Mouse (Mus musculus) right cerebral cortex, postnatal 10 days (tissue): Measurements from ENCODE around the gene Dcaf4.

Source experiments
- DNase-seq, 2 experiments: peaks; one replicate each; pipeline ENCODE4 v3.0.0; 2021; ENCODE audit warnings: low spot score in 2 of 2

The Dcaf4 gene

DNA sequence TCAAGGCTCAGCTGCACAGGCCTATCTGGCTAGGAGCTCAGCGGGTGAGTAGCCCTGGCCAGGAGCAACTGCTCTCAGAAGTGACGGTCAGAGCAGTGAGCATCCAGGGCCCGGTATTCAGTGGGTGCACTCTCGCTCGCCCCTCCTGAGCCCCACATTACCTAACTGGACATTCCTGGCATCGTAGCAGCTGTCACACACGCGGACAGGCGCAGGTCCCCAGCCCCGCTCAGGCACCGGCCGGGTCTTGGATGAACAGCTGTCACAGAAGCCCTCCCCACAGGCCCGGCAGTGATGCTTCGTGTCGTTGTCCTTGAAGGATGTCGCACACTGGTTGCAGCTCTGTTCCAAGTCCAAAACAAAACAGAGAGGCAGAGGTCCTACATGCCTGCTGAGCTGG is 31.0 kb downstream of the Dcaf4 start:
- no peak for DNase-seq

DNA sequence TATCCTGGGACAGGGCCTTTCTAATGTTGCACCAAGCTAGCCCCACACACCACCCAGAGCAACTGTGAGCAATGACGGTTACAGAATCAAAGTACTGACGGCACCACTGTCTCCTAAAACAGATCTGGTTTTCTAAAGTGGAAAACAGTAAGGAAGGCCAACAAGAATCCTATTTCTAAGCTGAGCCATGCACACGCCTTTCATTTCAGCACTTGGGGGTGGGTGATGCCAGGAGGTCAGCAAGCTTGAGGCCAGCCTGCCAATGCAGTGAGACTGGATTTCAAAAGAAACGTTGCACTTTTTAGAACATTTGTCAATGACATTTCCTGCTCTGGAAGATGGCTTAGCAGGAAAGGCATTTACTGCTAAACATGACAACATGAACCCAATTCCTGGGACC is 33.5 kb downstream of the Dcaf4 start:
- no peak for DNase-seq

DNA sequence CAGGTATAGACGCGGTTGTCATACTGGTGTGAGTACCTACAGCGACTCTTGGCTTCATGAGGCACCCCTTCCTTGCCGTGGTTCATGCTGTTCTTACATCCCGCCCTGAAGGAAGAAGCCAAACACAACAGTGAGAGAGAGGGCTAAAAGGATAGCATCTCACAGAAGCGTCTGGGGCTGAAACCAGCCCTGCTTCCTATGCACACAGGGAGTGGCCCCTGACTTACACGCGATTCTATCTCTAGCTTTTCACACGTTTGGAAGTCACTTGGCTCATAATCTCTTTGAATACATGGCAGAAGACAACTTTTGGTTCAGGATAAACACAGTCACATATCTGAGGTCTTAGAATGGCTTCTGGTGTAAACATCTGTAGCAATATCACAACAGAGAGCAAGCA is 35.3 kb downstream of the Dcaf4 start:
- DNase-seq = no peak

DNA sequence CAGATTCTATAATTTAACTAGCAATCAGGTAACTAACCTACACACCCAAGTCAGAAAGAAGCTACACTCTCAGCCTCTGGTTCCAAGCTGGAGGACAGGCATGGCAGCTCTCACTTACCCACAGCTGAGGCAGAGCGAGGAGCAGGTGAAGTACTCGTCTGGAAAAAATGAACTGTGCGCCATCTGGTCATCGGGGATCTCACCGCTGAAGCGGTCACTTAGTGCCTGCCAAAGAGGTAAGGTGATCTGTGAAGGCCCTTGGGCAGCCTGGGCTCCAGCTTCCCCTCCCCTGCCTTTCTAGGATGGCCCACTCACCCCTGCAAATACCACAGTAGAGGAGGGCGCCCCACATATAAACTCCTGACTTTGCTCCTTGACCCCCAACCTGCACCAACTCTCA is 38.2 kb downstream of the Dcaf4 start:
- DNase-seq = no peak

DNA sequence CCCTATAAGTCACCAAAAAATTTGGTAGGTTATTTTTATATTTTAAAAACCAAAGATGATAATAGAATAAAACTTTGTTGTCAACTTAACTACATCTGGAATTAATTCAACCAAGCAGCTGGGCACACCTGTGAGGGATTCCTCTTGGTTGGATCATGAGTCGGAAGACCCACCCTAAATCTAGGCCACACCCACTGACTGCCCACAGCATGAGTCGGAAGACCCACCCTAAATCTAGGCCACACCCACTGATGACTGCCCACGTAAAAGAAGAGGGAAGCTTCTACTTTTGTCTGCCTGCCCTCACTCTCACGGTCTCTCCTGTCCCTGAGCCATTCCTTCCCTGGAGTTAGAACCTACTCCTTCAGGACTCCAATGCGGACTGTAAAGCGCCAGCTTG is 39.9 kb downstream of the Dcaf4 start:
- DNase-seq = no peak

DNA sequence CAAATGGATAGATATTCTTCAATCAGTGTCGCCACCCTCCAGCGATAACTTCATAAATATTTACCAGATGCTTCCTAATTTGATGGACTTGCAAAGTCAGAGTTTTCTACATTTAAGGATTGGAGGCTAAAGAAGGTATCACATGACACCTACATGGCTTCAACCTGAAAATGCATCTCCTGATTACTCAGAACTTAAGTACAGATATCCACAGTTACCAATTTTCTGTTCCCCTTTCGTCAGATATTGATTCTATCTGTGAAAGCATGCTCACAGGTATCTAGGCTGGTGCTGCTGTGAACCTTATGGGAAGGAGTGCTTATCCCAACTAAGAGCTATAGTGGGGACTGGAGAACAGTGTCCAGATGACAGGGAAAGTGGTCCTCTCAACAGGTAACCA is 42.3 kb downstream of the Dcaf4 start:
- DNase-seq = no peak

DNA sequence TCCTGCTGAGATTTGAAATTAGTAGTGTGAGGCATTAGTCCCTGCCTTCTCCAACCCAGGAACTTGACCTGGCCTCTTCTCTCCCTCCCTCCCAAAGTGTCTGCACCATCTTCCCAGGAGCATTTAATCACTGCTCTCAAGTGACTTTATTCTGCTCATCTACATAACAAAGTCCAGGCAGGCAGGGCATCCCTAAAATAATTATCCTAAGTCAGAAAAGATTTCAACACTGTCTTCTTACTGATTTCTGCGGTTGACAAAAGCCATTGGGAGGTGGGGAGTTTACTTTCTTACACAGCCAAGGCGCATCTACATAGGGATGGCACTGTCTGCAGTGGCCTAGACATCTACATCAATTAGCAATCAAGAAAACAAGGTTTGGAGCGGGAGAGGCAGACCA is 49.6 kb downstream of the Dcaf4 start:
- DNase-seq = no peak

DNA sequence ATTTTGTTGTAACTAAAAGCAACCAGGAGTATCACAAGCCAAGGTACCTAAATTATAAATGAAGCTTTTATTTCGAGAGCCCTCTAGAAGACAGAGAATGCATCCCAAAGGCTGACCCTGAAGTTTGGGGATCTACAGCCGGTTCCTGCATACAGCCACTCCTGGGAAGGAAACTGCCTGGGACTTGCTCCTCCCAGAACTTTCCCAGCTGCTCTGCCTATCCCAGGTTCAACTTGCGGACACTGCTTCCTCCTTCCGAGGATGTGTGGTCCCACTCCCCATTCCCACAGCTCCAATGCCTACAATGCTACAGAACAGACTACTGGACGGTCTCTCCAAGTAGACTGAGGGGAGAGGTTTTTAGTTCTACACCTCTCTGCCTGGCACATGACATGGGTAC is 52.5 kb downstream of the Dcaf4 start:
- no peak for DNase-seq

DNA sequence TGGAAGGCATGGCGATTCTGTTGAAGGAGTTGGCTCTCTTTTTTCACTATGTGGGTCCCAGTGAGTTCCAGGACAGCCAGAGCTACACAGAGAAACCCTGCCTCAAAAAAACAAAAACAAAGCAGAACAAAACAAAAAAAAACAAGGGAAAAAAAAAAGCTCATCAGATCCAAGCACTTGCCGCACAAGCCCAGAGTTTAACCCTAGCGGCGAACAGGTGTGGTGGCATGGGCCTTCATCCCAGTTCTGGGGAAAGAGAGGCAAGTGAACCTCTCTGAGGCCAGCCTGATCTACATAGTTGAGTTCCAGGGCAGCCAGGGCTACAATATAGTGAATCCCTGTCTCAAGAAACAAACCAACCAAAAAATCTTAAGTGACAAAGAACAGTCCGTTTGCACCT is 57.2 kb downstream of the Dcaf4 start:
- DNase-seq = no peak

DNA sequence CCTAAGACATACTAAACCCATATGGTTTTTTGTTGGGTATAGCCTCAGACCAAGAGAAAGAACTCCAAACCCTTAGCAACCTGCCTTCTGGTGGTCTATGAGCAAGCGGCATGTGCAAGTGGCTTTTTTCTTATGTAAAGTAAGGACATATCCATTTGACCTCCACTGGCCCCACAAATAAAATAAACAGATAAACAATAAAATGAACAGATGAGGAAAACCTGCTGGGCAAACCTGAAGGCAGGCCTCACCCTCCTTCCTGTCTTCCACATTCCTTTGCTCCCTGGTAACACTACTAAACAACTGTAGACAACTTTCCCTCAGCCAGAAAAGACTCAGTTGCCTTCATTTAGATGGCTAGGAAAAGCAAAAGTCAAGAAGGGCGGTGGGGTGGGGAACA is 58.1 kb downstream of the Dcaf4 start:
- DNase-seq = no peak

DNA sequence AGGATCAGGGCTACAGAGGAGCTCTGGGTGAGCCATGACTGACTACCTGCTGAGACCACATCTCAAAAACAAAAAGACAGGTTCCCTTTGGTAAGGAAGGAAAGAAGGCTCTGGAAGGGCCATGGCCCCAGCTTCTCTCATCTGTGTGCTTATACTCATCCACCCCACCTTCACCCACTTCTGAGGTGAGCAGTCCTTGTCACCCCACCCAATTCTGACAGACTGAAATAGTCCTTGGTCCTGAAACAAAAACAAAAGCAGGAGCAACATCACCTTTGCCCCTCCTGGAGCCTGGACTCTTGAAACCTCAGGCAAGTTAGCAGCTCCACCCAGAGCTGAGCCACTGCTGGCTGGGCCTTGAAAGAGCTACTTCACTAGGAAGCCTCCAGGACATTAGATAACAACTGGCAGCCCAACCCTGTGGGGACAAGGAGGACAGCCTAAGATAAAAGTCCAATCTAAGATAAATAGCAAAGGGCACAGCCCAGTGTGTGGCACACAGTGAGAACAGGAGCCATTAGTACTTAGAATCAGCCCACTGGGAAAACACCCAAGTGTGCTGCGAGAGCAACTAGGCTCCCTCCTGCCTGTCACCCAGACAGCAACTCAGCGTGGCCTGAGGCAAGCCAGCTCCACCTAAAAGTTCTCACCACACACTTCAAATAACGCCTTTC is 58.8 kb downstream of the Dcaf4 start:
- DNase-seq = no peak

DNA sequence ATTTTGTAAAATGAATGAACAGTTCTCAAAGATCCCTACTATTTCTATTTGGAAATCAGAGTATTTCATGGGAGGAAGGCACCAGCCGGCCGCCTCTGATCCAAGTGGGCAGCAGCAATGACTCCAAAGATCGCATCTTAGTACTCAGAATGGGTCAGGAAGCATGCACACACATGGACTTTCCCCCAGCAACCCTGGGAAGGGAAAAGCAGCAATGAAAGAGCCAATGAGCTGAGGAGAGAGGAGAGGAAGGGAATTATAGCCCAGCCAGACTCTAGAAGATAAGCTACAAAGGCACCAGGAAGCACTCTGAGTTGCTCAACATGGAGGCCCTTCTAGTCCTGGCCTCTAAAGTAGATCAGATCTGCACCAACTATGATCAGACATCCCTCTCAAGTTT is 60.0 kb downstream of the Dcaf4 start:
- no peak for DNase-seq

DNA sequence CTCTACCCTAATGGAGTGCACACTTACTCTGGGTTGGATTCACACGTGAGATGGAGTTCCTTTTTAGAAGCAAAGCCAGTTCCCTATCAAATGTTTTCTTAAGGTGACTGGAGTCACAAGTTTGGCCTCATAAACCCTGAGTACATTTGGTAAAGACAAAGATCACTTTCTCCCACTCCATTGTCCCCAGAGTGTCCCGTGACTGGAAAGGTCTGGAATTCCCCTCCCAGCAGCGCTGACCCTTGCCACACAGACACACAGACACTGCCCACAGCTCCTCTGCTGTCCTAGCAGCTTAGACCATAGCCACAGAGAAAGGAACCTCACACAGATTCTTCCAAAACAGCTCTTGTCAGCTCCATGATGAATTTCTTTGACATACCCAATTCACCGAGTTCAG is 61.8 kb downstream of the Dcaf4 start:
- DNase-seq = no peak

DNA sequence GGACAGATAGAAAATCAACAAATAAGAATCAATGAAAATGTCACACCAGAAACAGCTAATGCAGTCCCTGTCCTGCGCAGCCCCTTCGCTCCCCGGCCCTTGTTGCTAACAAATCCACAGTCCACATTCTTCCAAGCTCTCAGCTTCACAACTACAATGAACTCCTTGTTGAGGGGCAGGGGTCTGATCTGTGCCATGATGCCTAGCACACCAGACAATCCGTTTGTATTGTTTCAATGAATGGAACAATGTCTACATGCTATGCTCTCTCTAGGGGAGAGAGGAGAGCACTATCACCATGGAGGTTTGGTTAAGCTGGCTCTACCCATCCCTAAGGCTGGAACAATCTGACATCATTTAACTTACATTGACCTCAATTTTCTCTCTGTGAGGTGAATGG is 62.5 kb downstream of the Dcaf4 start:
- no peak for DNase-seq

DNA sequence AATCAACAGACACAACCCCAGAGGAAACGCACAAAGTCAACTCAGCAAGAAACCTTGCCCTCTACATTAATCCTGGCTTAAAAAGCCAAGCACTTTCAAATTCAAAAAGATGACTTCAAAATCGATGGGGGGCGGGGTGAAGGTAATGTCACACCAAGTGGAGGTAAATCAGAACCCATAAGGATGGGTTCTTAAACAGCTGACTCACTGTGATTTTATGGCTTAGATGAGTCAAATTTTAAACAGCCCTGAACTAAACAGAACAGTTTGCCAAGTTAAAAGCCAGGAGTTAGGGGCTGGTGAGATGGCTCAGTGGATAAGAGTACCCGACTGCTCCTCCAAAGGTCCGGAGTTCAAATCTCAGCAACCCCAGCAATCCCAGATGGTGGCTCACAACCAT is 66.4 kb downstream of the Dcaf4 start:
- no peak for DNase-seq
